Mouse (Mus musculus): ENCODE results near the gene Gria3.

DNA sequence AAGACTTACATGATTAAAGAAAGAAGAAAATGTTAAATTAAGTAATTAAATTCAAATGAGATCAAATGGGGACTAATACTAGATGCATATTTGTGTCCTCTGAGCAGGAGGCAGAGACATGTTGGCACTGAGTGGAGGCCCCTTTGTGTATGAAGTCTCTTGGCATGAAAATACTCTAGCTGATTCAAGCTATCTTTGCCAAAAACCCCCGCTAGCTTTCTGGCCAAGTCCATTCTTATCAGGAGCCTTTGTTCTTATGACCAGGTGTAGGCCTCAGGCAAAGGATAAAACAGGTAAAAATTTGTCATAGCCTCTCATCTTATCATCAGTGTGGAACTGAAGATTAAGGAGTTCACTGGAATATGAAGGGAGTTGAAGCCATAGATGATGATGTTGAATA is 206.5 kb downstream of the Gria3 start:
- TF ChIP-seq MAFK (IDR thresholded peaks at IDR 0.05; ENCODE audit: insufficient read depth, low read depth, low read length) (no peak), ZC3H11A (IDR thresholded peaks at IDR 0.05; ENCODE audit: borderline replicate concordance, low read depth, low read length) (no peak)

Data from ES-E14 (cell line).